Mouse (Mus musculus) midbrain, embryonic 15.5 days (tissue): Measurements from ENCODE around the gene Lhcgr. TPM values are rescaled to one million over a fixed set of nuclear protein-coding genes. Genes with fewer than 3 reads are reported as not detected.
A peak's percentile ranks its signal among the peaks of the same experiment; 100 is the strongest.

Source experiments
- ATAC-seq: fragments of 200-750 bp; cut with Nextera tagmentation; replicated peaks from 2 replicates; pipeline ENCODE4 v1.8.0; 2017; ENCODE audit warnings: moderate TSS enrichment
- H3K27ac ChIP-seq: fragments of 300-500 bp; sonication (generic); 2 replicates; pipeline ENCODE4 v1.5.1; 2015; ENCODE audit warnings: mild to moderate bottlenecking, inconsistent platforms
- H3K27me3 ChIP-seq: fragments of 300-500 bp; sonication (generic); replicated peaks from 2 replicates; pipeline ENCODE4 v1.6.1; 2015; ENCODE audit warnings: inconsistent platforms
- H3K36me3 ChIP-seq: fragments of 300-500 bp; sonication (generic); replicated peaks from 2 replicates; pipeline ENCODE4 v1.6.1; 2015; ENCODE audit warnings: inconsistent platforms
- H3K4me1 ChIP-seq: fragments of 300-500 bp; sonication (generic); 2 replicates; pipeline ENCODE4 v1.6.1; 2015; ENCODE audit warnings: inconsistent platforms
- H3K4me2 ChIP-seq: fragments of 300-500 bp; sonication (generic); 2 replicates; pipeline ENCODE4 v1.6.1; 2015; ENCODE audit warnings: inconsistent platforms, mild to moderate bottlenecking, moderate library complexity
- H3K4me3 ChIP-seq: fragments of 300-500 bp; sonication (generic); 2 replicates; pipeline ENCODE4 v1.5.1; 2015; ENCODE audit warnings: mild to moderate bottlenecking, inconsistent platforms
- H3K9ac ChIP-seq: fragments of 300-500 bp; sonication (generic); 2 replicates; pipeline ENCODE4 v1.6.1; 2015; ENCODE audit warnings: mild to moderate bottlenecking, inconsistent platforms
- H3K9me3 ChIP-seq: fragments of 300-500 bp; sonication (generic); 2 replicates; pipeline ENCODE4 v1.6.1; 2016; ENCODE audit warnings: inconsistent platforms
- WGBS: fragments of 180-500 bp; shearing (Covaris S2); methylation state at CpG from one replicate; pipeline ENCODE4 v1.1.7; 2015; ENCODE audit warnings: mixed read lengths; 5-methylcytosine and 5-hydroxymethylcytosine counted together
- polyA plus RNA-seq: library from polyadenylated mRNA; unstranded; fragments of >200 nt; fragmentation: Nextera tagmentation; extraction: Ambion mirVana; gene quantifications from 2 replicates; pipeline ENCODE4 v1.2.1, GENCODE M21; 2015

Gene Lhcgr
- polyA plus RNA-seq, 1 experiment from 2014 or later, result 1.5 TPM

- Histone ChIP-seq H3K9ac (no peak overlapping the region), H3K4me3 (no peak overlapping the region), H3K27ac (no peak overlapping the region), H3K27me3 (no peaks in the 10 kb centered on the region), H3K9me3 (no peaks in the 10 kb centered on the region), H3K36me3 (no peaks in the 10 kb centered on the region), H3K4me2 (no peak overlapping the region), H3K4me1 (peaks cover 19% of the 10 kb centered on the region)
- no peak for ATAC-seq
Measured at GRCm38 (mm10) chr17:88700901-88701300, 90.9 kb downstream of the Lhcgr start.

GRCm38 (mm10) chr17:88696656-88697333 lies 95.0 kb downstream of the Lhcgr start:
- Histone ChIP-seq H3K9me3 (no peaks in the 10 kb centered on the region), H3K4me3 (no peak overlapping the region), H3K27ac (no peak overlapping the region), H3K4me2 (no peak overlapping the region), H3K4me1 (peaks cover 9% of the 10 kb centered on the region; the same call in 1 of the 2 replicates), H3K36me3 (no peaks in the 10 kb centered on the region), H3K9ac (no peak overlapping the region), H3K27me3 (no peaks in the 10 kb centered on the region)
- WGBS, result 37% methylated on average over 9 of the region's 9 CpGs
- 0 out of 2 replicates have a peak, but pooled peaks have one; percentile 57 for ATAC-seq

- Histone ChIP-seq H3K9me3 (no peaks in the 10 kb centered on the region), H3K4me2 (peak overlapping the region; percentile 8; the same call in 1 of the 2 replicates), H3K9ac (no peak overlapping the region), H3K36me3 (no peaks in the 10 kb centered on the region), H3K4me3 (no peak overlapping the region), H3K4me1 (peaks cover 6% of the 10 kb centered on the region; the same call in 1 of the 2 replicates), H3K27me3 (no peaks in the 10 kb centered on the region), H3K27ac (no peak overlapping the region)
- no peak for ATAC-seq
- 38% methylated on average over 11 of the region's 11 CpGs for WGBS
Measured at GRCm38 (mm10) chr17:88688226-88688625, 103.6 kb downstream of the Lhcgr start.

GRCm38 (mm10) chr17:88675310-88676309 lies 116.2 kb downstream of the Lhcgr start:
- H3K4me1 ChIP-seq, result no peaks in the 10 kb centered on the region
- H3K27ac ChIP-seq, result 0 out of 2 replicates have a peak overlapping the region, but pooled peaks have one; percentile 50
- H3K9me3 ChIP-seq, result no peaks in the 10 kb centered on the region
- 89% methylated on average over 23 of the region's 23 CpGs for WGBS
- H3K4me3 ChIP-seq, result no peak overlapping the region
- no peak overlapping the region for H3K4me2 ChIP-seq
- H3K27me3 ChIP-seq, result no peaks in the 10 kb centered on the region
- no peaks in the 10 kb centered on the region for H3K36me3 ChIP-seq
- no peak for ATAC-seq
- H3K9ac ChIP-seq, result no peak overlapping the region

GRCm38 (mm10) chr17:88670800-88671199 lies 121.0 kb downstream of the Lhcgr start:
- Histone ChIP-seq H3K36me3 (no peaks in the 10 kb centered on the region), H3K4me2 (no peak overlapping the region), H3K4me1 (peaks cover 8% of the 10 kb centered on the region; the same call in 1 of the 2 replicates), H3K4me3 (no peak overlapping the region), H3K27ac (no peak overlapping the region), H3K27me3 (no peaks in the 10 kb centered on the region), H3K9me3 (no peaks in the 10 kb centered on the region), H3K9ac (no peak overlapping the region)
- WGBS, result 39% methylated on average over 4 of the region's 4 CpGs
- ATAC-seq, result no peak

GRCm38 (mm10) chr17:88669921-88670320 lies 121.9 kb downstream of the Lhcgr start:
- H3K27ac ChIP-seq, result no peak overlapping the region
- H3K9me3 ChIP-seq, result no peaks in the 10 kb centered on the region
- 12% methylated on average over 2 of the region's 2 CpGs for WGBS
- ATAC-seq, result no peak
- H3K4me2 ChIP-seq, result no peak overlapping the region
- peaks cover 8% of the 10 kb centered on the region; the same call in 1 of the 2 replicates for H3K4me1 ChIP-seq
- H3K27me3 ChIP-seq, result no peaks in the 10 kb centered on the region
- no peaks in the 10 kb centered on the region for H3K36me3 ChIP-seq
- no peak overlapping the region for H3K9ac ChIP-seq
- H3K4me3 ChIP-seq, result no peak overlapping the region

GRCm38 (mm10) chr17:88668452-88668851 lies 123.3 kb downstream of the Lhcgr start, which contains the start of gene Gtf2a1l:
TSS of gene Gtf2a1l (plus strand) at chr17:88668660.
- Histone ChIP-seq H3K27ac (no peak within 1 kb of the TSS), H3K4me2 (peak within 1 kb of the TSS; percentile 36), H3K4me1 (peaks cover 8% of the 10 kb centered on the region; the same call in 1 of the 2 replicates), H3K9ac (no peak within 1 kb of the TSS), H3K9me3 (no peaks in the 10 kb centered on the region), H3K36me3 (no peaks in the 10 kb centered on the region), H3K4me3 (no peak within 1 kb of the TSS), H3K27me3 (no peaks in the 10 kb centered on the region)
- WGBS, result 35% methylated on average over 21 of the region's 21 CpGs
- ATAC-seq, result peak; percentile 57

Other genes starting within 250 kb of the Lhcgr start
- gene Ston1, start 194.3 kb downstream of the Lhcgr start, polyA plus RNA-seq, result 2.1 and 2.2 TPM in 2 replicates
- gene Gtf2a1l, start 123.3 kb downstream of the Lhcgr start, polyA plus RNA-seq, result 0.10 and 0.29 TPM in 2 replicates